Mouse (Mus musculus) megakaryocyte progenitor cell, adult 5-6 weeks (primary cell): ENCODE results near the gene Cdh13. TPM values are rescaled to one million over a fixed set of nuclear protein-coding genes. Genes with fewer than 3 reads are reported as not detected.

ENCODE experiments used
- ATAC-seq: replicated peaks from 2 replicates; pipeline ENCODE4 v1.8.0; 2016; ENCODE audit warnings: mild to moderate bottlenecking, moderate TSS enrichment, inconsistent platforms; ENCODE audit not compliant: poor library complexity
- total RNA-seq, 2 experiments: library from RNA; stranded (forward) in 1 of 2; stranded (reverse) in 1 of 2; fragments of 157-497, 149-512 nt in 1 of 2; fragments of 200-1000 nt in 1 of 2; gene quantifications; 2 replicates each; pipeline versions ENCODE4 v1.2.3 to v1.2.4; 2015 to 2017

The Cdh13 gene
- total RNA-seq, 2 experiments from 2014 or later, result not detected

DNA sequence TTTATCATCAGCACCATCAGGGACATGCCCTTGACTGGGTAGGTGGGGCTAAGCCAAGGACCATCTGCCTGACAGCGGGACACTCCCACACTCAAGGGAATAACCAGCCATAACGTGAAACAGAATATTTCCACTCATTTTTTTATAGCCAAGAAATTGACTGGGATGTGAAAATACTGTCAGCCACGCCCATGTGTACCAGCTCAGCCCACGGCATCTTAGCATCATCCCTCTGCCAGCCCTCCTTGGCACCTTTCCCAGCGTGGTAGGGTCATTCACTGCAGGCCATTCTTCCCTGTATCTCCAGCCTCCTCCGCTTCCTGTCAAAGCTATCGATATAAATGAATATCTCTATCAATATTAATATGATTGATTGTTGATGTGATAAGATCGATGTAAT is 1020.7 kb downstream of the Cdh13 start:
- no peak for ATAC-seq

DNA sequence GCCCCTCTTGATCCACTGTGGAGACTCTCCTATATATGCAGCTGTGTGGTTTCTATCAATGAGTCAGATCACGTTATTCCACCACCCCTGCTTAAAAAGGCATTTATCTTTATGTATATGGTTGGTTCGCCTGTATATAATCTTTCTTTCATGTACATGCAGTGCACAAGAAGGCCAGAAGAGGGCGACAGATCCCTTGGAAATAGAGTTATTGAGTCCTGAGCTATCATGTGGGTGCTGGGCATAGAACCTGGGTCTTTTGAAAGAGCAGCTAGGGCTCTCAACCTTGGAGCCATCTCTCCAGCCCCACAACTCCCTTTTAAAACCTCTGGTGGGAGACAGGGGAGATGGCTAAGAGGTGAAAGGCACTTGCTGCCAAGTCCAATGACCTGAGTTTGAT is 1027.9 kb downstream of the Cdh13 start:
- ATAC-seq, result peak; percentile 83

- ATAC-seq, result no peak
Observed at GRCm38 (mm10) chr8:119323215-119323614, 1039.7 kb downstream of the Cdh13 start.

DNA sequence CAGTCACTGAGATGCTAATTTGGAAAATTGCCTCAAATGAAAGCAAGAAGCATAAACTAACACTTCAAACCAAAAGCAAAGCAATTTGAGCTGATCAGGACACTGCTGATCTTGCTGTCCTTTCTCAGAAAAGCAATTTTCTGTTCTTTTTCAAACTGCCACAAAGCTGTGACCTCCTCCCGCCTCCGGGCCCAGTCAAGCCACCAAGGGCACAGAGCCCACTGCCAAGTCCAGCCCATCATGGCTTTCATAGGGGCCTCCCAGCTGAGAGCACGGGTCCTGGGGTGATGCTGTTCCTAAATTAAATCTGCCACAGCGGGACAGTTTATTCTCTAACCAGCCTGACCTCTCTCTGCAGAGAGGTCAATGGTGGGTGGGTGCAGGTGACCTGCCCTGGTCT is 1056.0 kb downstream of the Cdh13 start:
- ATAC-seq, result no peak

DNA sequence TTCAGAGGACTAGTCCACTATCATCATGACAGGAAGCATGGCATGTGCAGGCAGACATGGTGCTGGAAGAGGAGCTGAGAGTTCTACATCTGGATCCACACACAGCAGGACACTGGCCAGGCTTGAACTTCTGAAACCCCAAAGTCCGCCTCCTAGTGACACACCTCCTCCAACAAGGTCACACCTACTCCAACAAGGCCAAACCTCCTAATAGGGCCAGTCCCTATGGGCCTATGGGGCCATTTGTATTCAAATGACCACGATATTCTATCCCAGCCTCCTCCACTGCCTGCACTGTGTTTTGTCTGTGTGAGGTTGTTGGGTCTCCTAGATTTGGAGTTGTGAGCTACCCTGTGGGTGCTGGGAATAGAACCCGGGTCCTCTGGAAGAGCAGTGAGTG is 1060.1 kb downstream of the Cdh13 start:
- no peak for ATAC-seq

DNA sequence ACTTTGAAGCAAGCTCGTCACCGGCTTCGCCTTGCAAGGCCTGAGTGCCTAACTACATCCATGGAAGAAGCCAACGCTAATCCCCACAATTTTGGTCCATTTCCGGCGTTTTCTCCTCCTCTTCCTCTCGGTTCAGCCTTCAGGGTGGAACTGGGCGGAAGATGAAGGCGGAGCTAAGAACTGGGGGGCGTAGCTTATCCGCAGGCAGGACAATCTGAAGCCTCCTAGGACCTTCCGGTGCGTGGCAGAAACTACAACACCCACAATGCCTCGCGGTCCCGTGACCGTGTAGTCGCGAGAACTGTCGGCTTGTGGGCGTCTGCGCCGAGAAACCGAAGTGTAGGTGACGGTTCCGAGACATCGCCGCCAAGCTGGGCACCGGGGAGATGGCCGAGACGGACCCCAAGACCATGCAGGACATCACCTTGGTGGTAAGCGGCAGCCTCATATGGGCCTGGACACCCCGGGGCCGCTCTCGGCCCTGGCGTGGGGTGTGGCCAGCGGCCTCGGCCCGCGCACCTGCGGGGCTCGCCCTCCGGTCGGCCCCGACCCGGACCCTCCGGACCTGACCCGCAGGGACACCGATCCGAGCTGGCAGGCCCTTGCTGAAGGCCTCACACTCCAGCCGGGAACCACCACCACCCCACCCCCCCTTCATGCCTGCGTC is 1060.8 kb downstream of the Cdh13 start, which contains the start of gene Hsbp1:
Gene Hsbp1 (plus strand): TSS at position 299 of the 667 bp plus-strand sequence.
- ATAC-seq, result peak; percentile 98

- ATAC-seq, result peak; percentile 24
Observed at GRCm38 (mm10) chr8:119345029-119345682, 1061.6 kb downstream of the Cdh13 start.

- no peak for ATAC-seq
Observed at GRCm38 (mm10) chr8:119345683-119346075, 1062.1 kb downstream of the Cdh13 start.

GRCm38 (mm10) chr8:119351647-119352046 is 1068.1 kb downstream of the Cdh13 start:
- ATAC-seq, result no peak

DNA sequence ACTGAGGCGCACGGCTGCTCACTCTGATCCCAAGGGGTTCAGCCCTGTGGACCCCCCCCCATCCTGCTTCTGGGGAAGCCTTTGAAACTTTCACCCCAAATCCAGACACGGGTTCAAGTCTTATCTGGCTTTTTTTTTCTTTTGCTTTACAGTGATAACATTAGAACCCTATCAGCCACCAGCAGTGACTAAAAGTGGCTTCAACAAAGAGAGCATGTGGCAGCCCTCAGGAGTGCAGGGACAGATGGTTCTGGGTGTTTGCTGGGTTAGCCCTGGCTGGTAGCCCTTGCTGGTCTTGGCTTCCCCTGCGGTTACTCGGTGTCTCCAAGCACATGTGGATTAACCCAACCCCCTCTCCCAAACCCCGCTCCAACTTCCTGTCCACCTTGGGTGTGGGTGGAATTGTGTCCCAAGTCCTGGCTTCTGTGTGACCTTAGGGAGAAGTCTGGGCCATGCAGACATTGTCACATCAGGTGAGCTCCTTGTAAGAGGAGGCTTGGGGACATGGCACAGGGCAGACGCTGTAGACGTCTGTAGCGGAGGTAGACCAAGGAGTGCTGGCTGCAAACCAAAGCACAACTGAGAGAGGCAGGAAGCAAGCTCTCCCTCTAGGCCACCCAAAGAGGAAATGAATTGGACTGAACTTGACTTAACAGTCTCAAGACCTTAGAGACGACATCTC is 1069.6 kb downstream of the Cdh13 start:
- ATAC-seq, result peak; percentile 71

DNA sequence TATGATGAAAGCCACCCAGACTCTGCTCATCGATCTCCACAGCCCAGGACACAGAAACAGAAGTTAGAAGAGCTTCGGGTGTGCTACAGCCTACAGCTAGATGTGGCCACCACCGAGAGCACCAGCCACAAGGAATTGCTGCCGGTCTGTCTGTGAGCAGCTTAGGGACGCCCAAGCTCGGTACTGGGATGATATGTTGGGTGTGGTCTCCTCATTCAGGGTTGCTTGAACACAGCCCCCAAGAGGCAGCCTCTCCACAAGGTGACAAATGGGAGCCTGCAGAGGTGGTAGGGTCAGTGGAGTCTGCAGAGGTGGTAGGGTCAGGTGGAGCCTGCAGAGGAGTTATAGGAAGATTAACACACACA is 1070.1 kb downstream of the Cdh13 start:
- peak; percentile 25; the same call in 1 of the 2 replicates for ATAC-seq

GRCm38 (mm10) chr8:119356631-119357030 is 1073.1 kb downstream of the Cdh13 start:
- 0 out of 2 replicates have a peak, but pooled peaks have one; percentile 11 for ATAC-seq

GRCm38 (mm10) chr8:119358175-119358574 is 1074.6 kb downstream of the Cdh13 start:
- ATAC-seq, result no peak

- ATAC-seq, result peak; percentile 91
Observed at GRCm38 (mm10) chr8:119358836-119359235, 1075.3 kb downstream of the Cdh13 start.

DNA sequence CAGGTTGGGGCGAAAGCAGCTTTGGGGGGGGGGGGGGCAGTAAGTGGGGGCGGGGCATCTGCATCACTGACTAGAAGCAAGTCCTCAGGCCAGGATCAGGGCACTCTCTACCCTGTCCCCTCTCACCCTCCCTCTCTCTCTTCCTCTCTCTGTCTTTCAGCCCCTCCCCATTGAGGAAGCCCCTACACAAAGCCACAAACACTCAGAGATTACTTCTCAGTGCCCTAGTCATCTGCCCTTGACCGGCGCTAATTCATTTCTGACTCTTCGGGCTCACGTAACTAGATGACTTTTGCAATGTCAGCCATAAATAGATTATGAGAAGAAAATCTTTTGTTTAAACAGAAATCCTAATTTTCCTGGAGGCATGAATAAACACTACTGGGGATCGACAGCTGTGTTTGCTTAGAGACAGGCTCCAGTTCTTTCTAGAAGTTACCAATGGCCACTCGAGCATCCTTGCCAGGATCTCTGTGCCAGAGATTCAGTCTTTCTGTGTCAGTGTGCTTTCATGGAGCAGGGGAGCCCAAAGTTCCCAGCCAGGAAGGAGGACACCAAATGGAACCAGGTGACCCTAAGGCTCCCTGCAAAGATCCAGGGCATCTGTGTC is 1077.3 kb downstream of the Cdh13 start:
- ATAC-seq, result no peak
